Mouse (Mus musculus): ENCODE results near the gene Gm7029.
"Not testable (repeated sequence)": the region's sequence is repeated elsewhere in the genome, so short reads cannot be mapped to it uniquely, and the experiment has no call there.

The Gm7029 gene

GRCm38 (mm10) chr17:33873537-33873936, at the start of gene Gm7029:
Gm7029 (plus strand) TSS chr17:33873837.
- not testable (repeated sequence) for DNase-seq (ENCODE audit: low read depth, low spot score)

- peak; percentile 91 for DNase-seq (ENCODE audit: low read depth, low spot score)
These were observed 49.3 kb upstream of the Gm7029 start, which contains the start of the genes Rps28 and Ndufa7 for GRCm38 (mm10) chr17:33824084-33824996. Rps28 (minus strand) TSS chr17:33824562. Ndufa7 (plus strand) TSS chr17:33824572.

DNA sequence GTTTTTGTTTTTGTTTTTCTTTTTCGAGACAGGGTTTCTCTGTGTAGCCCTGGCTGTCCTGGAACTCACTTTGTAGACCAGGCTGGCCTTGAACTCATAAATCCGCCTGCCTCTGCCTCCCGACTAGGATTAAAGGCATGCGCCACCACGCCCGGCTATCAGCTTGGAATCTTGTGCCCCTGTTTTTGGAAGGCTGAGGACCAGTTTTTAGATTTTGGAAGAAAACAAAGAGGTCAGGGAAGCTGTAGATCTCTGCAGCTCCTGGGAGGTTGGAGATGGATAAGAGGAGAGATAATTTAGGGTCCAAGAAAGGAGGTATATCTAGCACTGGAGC, 48.7 kb upstream of the Gm7029 start:
- DNase-seq (ENCODE audit: low read depth, low spot score): not testable (repeated sequence)

- no peak for DNase-seq (ENCODE audit: low read depth, low spot score)
These were observed 48.2 kb upstream of the Gm7029 start for GRCm38 (mm10) chr17:33825462-33825861.

GRCm38 (mm10) chr17:33826850-33827249, 46.8 kb upstream of the Gm7029 start:
- DNase-seq (ENCODE audit: low read depth, low spot score): no peak

DNA sequence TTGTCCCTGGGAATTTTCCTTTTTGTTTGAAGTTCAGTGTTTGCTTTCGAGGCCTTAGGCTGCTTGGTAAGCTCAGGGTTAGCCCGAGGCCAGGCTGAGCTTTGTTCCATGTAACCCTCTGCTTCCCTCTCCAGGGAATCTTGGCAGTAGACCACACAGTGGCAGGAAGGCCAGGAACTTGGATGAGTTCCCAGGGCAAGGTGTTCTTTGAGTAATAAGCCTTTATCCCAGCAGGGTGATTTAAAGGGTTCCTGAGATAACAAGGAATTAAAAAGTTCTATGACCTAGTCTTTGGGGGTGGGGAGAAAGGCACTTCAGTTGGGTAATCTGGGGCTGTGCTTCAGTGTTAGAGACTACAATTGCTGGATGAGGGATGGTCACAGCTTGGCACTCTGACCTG, 44.7 kb upstream of the Gm7029 start:
- no peak for DNase-seq (ENCODE audit: low read depth, low spot score)

GRCm38 (mm10) chr17:33829561-33829960, 44.1 kb upstream of the Gm7029 start:
- no peak for DNase-seq (ENCODE audit: low read depth, low spot score)

DNA sequence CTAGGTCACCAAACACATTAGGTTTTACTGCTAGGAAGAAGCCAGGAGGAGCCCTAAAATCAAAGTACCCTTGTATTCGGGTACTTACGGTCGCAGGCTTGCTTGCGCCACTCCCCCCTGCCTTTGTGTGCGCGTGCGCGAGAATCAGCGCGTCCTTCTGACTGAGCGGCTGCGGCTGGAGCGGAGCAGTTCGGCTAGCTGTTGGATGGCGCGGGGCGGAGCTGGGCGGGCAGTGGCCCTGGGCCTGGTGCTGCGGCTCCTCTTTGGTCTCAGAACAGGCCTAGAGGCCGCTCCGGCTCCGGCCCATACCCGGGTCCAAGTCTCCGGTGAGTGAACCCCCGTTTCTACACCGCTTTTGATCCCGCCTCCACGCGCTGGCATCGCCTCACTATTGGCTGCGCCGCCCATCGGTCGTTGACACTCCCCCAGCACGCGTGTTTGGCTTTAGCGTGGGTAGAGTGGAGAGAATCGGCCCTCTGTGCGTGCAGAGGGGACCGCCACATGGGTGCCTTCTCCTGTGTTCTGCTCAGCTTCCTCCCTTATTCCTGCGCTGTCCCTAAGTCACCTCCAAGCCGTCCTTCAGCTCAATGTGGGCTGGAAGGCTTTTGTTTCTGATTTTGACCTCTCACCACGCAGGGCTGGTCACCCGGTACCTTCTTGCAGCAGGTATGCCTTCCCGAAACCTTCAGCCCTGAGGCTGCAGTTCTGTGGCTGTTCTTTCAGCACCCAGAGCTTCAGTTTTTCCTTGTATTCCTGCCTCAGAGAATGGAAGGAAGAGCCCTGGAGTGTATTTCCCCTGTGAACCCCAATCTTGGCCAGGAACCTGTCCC, 30.5 kb upstream of the Gm7029 start, which contains the start of gene Cd320:
Gene Cd320, plus strand, starts transcription at position 126 of the 830 bp plus-strand sequence.
- DNase-seq (ENCODE audit: low read depth, low spot score): peak; percentile 84

DNA sequence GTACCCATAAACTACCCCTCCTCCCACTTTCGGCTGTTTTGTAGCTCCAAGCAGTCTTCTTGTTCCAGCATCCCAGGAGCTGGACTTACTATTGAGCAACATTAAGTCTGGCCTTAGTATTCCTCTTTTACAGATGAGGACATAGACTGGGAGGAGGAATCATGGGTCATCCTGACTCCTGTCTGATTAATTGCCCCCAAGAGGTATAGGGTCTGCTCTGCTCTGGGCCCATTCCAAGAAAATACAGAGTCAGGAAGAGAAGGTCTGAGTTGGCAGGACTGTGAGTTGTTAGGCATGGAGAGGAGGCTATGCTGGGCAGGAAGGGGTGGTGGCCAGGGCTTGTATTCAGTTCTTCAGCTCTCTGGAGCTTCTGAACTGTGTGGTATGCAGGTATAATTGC, 29.4 kb upstream of the Gm7029 start:
- no peak for DNase-seq (ENCODE audit: low read depth, low spot score)

DNA sequence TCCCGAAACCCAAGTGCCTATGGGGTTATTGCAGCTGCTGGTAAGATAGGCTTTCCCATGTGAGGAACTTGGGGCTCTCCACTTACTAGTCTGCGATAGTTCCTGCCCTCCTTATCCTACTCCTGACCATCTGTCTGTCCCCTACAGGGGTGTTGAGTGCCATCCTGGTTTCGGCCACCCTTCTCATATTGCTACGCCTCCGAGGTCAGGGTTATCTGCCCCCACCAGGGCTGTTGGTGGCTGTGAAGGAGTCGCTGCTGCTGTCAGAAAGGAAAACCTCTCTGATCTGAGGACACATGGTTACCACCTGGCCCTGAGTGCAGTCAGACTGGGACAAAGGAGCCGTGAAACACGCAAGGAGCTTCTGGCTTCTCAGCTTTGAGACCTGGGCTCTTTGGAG, 25.5 kb upstream of the Gm7029 start:
- no peak for DNase-seq (ENCODE audit: low read depth, low spot score)

DNA sequence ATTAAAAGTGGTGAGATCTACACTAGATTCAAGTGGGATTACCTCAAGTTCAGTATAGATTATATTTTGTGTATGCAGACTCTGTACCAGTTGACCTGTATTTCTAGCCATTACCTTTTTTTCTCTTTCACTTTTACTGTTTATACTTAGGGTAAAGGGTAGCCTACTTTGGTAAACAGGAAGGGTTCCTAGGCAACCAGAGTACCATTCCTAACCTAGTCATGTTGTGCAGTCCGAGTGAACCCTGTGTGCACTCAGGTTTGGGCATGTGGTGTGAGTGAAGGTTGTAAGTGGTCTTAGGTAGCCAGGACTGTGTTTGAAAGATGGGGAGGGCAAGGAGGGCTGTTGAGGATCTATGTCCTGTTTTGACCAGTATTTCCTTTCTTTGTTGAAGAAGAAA, 22.3 kb upstream of the Gm7029 start:
- DNase-seq (ENCODE audit: low read depth, low spot score): no peak

DNA sequence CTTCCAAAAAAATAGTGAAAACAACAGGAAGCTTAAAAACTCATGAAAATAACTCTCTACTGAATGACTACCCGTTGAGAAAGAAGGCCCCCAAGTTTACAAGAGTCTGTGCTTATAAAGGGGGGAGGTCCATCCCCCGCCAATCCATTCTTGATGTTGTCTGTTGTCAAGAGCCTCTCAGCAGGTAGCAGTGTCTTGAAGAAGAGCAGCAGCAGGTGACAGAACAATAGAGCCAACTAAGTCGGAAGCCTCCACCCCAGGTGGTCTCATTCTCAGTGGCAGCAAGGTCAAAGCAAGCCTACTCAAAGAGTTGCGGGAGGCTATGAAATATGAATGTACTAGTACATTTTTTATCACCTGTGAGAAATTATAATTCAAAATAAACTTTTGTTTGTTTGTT, 15.8 kb upstream of the Gm7029 start:
- no peak for DNase-seq (ENCODE audit: low read depth, low spot score)

- DNase-seq (ENCODE audit: low read depth, low spot score): no peak
These were observed 8.2 kb upstream of the Gm7029 start for GRCm38 (mm10) chr17:33865330-33866030.

GRCm38 (mm10) chr17:33874411-33874810, 774 bp downstream of the Gm7029 start:
- no peak for DNase-seq (ENCODE audit: low read depth, low spot score)

DNA sequence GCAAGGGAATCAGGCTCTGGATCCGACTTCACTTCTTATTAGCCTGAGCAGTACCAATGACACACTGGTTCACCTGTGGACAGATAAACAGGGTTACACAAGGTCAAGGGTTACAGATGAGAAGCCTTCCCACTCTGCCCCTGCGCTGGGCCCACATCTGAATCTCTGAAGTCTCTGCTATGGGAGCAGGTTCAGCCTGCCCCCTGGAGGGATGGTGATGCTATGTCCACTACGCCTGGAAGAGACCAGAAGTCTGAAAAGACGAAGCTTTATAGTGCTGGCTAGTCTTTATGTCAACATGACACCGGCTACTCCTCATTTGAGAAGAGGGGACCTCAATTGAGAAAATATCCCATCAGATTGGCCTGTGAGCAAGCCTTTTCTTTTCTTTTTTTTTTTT, 2.2 kb downstream of the Gm7029 start:
- not testable (repeated sequence) for DNase-seq (ENCODE audit: low read depth, low spot score)

DNA sequence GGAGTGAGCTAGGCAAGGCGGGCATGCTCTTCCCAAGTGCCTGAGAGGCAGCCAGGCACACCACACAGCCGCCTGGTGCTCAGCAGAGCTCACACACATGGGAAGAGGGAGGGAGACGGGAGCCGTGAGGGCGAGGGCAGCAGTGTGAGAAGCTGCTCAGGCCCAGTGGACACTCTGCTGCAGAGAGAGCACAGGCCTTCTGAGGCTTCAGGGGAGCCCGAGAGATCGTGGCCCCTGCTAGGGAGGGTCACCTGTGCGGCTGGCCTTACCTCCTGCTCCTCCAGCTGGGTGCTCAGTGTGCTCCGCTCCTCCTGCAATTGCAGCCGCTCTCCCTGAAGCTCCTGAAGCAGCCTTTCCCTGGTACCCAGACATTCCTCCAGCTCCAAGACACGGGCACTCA, 10.7 kb downstream of the Gm7029 start:
- not testable (repeated sequence) for DNase-seq (ENCODE audit: low read depth, low spot score)

DNA sequence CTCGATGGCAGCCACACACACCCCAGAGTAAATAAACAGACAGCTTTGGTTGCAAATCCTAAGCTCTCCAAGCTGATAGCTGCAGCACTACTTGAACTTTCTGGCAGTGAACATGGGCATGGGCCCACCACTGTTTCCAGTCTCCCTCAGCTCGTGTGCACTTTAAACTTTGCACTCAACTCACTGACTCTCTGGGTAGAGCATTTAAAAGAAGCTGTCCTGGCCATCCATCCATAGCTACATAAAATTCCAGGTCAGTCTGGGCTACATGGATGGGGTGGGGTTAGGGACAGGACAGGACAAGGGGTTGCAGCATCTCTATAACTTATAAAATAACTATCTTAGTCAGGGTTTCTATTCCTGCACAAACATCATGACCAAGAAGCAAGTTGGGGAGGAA, 14.2 kb downstream of the Gm7029 start:
- DNase-seq (ENCODE audit: low read depth, low spot score): not testable (repeated sequence)

- DNase-seq (ENCODE audit: low read depth, low spot score): not testable (repeated sequence)
These were observed 14.6 kb downstream of the Gm7029 start for GRCm38 (mm10) chr17:33888230-33888629.

DNA sequence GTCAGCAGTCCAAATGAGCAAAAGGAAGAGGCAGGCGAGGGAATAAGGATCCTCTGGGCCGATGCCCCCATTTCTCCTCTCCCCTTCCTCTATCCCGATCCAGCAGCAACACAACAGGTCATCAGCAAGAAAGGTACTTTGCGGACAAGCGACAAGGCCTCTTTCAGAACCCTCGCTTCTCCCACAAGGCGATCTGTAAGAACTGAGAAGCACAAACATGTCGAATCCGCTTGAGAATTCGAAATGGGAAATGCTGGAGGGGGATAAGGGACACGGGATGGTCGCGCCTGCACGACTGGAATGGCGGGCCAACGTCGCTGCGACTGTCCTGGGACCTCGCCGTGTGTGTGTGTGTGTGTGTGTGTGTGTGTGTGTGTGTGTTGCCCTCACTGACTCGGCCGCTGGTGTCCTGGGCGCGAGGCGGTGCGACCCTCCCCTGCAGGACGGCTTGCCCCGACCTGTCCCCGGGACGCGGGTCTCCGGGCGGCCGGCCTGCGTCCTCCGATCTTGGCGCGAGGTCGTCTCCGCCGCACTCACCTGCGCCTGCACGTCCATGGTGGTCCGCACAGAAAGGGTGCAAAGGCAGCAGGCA, 16.4 kb downstream of the Gm7029 start:
- not testable (repeated sequence) for DNase-seq (ENCODE audit: low read depth, low spot score)

DNA sequence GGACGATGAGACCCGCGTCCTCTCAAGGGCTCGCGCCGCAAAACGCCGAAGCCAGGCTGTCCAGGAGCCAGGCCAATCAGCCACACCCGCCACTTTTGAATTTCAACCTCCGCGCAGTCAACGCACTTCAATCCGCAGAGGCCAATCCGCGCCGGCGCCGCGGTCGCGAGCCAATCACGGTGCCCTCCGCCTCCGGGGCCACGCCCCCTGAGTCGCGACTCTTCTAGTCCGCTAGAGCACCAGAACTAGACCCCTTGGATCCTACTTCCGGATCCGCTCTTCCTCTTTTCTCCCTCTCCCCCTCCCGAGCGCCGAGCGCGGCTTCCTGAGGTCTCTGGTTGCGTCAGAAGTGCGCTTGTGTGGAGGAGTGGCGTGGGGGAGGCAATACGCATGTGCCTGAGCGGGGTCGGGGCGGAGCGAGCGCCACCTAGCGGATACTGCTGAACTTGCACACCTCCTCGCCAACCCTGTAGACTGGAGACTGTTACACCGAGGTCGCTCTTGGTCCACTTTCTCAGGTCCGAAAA, 17.0 kb downstream of the Gm7029 start, which contains the start of gene Kifc1:
Gene Kifc1, minus strand, starts transcription at position 129 of the 527 bp plus-strand sequence.
- DNase-seq (ENCODE audit: low read depth, low spot score): peak; percentile 99

- no peak for DNase-seq (ENCODE audit: low read depth, low spot score)
These were observed 17.7 kb downstream of the Gm7029 start for GRCm38 (mm10) chr17:33891357-33891756.
